Mouse (Mus musculus) ES-E14 (cell line): ENCODE results near the gene Apod. TPM values are rescaled to one million over a fixed set of nuclear protein-coding genes. Genes with fewer than 3 reads are reported as not detected.

Source experiments
- DNase-seq: peaks from one replicate; pipeline ENCODE4 v3.0.0-alpha.2; 2013; ENCODE audit warnings: low read depth, low spot score
- H3K27ac ChIP-seq: 2 replicates; pipeline ENCODE4 v1.5.1; 2012; ENCODE audit warnings: low read depth, mild to moderate bottlenecking, low read length, moderate library complexity, mixed read lengths; ENCODE audit not compliant: poor library complexity, insufficient read depth, severe bottlenecking
- H3K36me3 ChIP-seq: 2 replicates; pipeline ENCODE4 v1.6.1; 2012; ENCODE audit warnings: mild to moderate bottlenecking, low read length, moderate library complexity, mixed read lengths; ENCODE audit not compliant: control insufficient read depth, poor library complexity, insufficient read depth, severe bottlenecking
- H3K4me1 ChIP-seq, 2 experiments: fragments of 150-350 bp in 1 of 2; sonication (generic) in 1 of 2; 2 replicates each; pipeline ENCODE4 v1.6.1; 2012; ENCODE audit warnings: low read length in 2 of 2, mild to moderate bottlenecking in 1 of 2, mixed read lengths in 1 of 2; ENCODE audit not compliant: control insufficient read depth in 2 of 2, insufficient read depth in 2 of 2, poor library complexity in 1 of 2
- H3K4me3 ChIP-seq, 2 experiments: fragments of 150-350 bp in 1 of 2; sonication (generic) in 1 of 2; 2 replicates each; pipeline ENCODE4 v1.5.1; 2012; ENCODE audit warnings: low read length in 2 of 2, low read depth in 1 of 2, mild to moderate bottlenecking in 1 of 2, mixed read lengths in 1 of 2; ENCODE audit not compliant: insufficient read depth in 1 of 2, poor library complexity in 1 of 2, severe bottlenecking in 1 of 2
- H3K9ac ChIP-seq: 2 replicates; pipeline ENCODE4 v1.6.1; 2012; ENCODE audit warnings: low read depth, mild to moderate bottlenecking, low read length, mixed read lengths; ENCODE audit not compliant: poor library complexity, insufficient read depth, severe bottlenecking
- H3K9me3 ChIP-seq: fragments of 150-350 bp; sonication (generic); 2 replicates; pipeline ENCODE4 v1.6.1; 2012; ENCODE audit warnings: low read depth, mild to moderate bottlenecking, low read length; ENCODE audit not compliant: control insufficient read depth, insufficient read depth
- CHD2 ChIP-seq: IDR thresholded peaks from 2 replicates; pipeline ENCODE4 v1.6.1; 2014; ENCODE audit warnings: mild to moderate bottlenecking, low read depth, low read length, inconsistent platforms
- HCFC1 ChIP-seq: IDR thresholded peaks from 2 replicates; pipeline ENCODE4 v1.6.1; 2012; ENCODE audit warnings: low read length, inconsistent platforms, borderline replicate concordance; ENCODE audit not compliant: insufficient read depth
- MAFK ChIP-seq: IDR thresholded peaks from 2 replicates; pipeline ENCODE4 v1.6.1; 2014; ENCODE audit warnings: mild to moderate bottlenecking, low read depth, low read length, inconsistent platforms; ENCODE audit not compliant: insufficient read depth
- ZC3H11A ChIP-seq: IDR thresholded peaks from 2 replicates; pipeline ENCODE4 v1.6.1; 2012; ENCODE audit warnings: low read depth, mild to moderate bottlenecking, inconsistent platforms, low read length, borderline replicate concordance
- ZNF384 ChIP-seq: IDR thresholded peaks from 2 replicates; pipeline ENCODE4 v1.6.1; 2012; ENCODE audit warnings: low read depth, low read length, inconsistent platforms
- in situ Hi-C, 2 experiments: fragments of 600-800 bp; cut with MboI; formaldehyde crosslinking; loops; one replicate each; pipeline ENCODE4 v1.15.1; 2025; ENCODE audit warnings: low sequenced_read_pairs in 2 of 2, inconsistent platforms in 1 of 2; ENCODE audit not compliant: unreplicated experiment in 2 of 2
- total RNA-seq: library from RNA; depleted of rRNA; stranded (reverse); fragments of 300-350 nt; gene quantifications from 2 replicates; pipeline ENCODE4 v1.2.3, GENCODE M21; 2012

The Apod gene
- total RNA-seq, 1 experiment = 10.6 TPM

- no peaks in the 10 kb centered on the region for H3K9me3 ChIP-seq
- peaks cover 2 to 14% of the 10 kb centered on the region in 2 experiments; a peak in 2 of 4 replicates for H3K4me1 ChIP-seq
- in situ Hi-C loops = no loop called here
- H3K4me3 ChIP-seq = no peak overlapping the region
- H3K36me3 ChIP-seq = no peaks in the 10 kb centered on the region
- TF ChIP-seq ZNF384 (no peak), HCFC1 (no peak), CHD2 (no peak), MAFK (no peak), ZC3H11A (no peak)
- no peak overlapping the region for H3K9ac ChIP-seq
- DNase-seq = no peak
- no peak overlapping the region for H3K27ac ChIP-seq
Observed at GRCm38 (mm10) chr16:31278581-31278980, 36.0 kb downstream of the Apod start.

- Histone ChIP-seq H3K36me3 (no peaks in the 10 kb centered on the region), H3K4me1 (peaks cover 2 to 14% of the 10 kb centered on the region in 2 experiments; a peak in 2 of 4 replicates), H3K27ac (no peak overlapping the region), H3K9me3 (no peaks in the 10 kb centered on the region), H3K9ac (no peak overlapping the region), H3K4me3 (no peak overlapping the region)
- no peak for TF ChIP-seq ZNF384
- TF ChIP-seq CHD2 = no peak
- no peak for TF ChIP-seq ZC3H11A
- TF ChIP-seq MAFK = no peak
- no peak for TF ChIP-seq HCFC1
- in situ Hi-C loops = no loop called here
- DNase-seq = no peak
Observed at GRCm38 (mm10) chr16:31278081-31278480, 36.5 kb downstream of the Apod start.

- H3K4me1 ChIP-seq = peaks cover 2 to 14% of the 10 kb centered on the region in 2 experiments; a peak in 2 of 4 replicates
- no peaks in the 10 kb centered on the region for H3K36me3 ChIP-seq
- H3K4me3 ChIP-seq = peak overlapping the region in 1 of 2 experiments; percentile 28; a peak in 1 of 4 replicates
- H3K9me3 ChIP-seq = no peaks in the 10 kb centered on the region
- in situ Hi-C loops = no loop called here
- no peak for TF ChIP-seq ZNF384
- no peak for TF ChIP-seq ZC3H11A
- TF ChIP-seq MAFK = no peak
- no peak for TF ChIP-seq CHD2
- TF ChIP-seq HCFC1 = no peak
- H3K9ac ChIP-seq = no peak overlapping the region; the same call in 1 of the 2 replicates
- no peak overlapping the region for H3K27ac ChIP-seq
- DNase-seq = no peak
Observed at GRCm38 (mm10) chr16:31276962-31277361, 37.6 kb downstream of the Apod start.

GRCm38 (mm10) chr16:31276539-31276938, 38.1 kb downstream of the Apod start:
- H3K36me3 ChIP-seq = peaks cover 2% of the 10 kb centered on the region; the same call in 1 of the 2 replicates
- no peaks in the 10 kb centered on the region for H3K9me3 ChIP-seq
- TF ChIP-seq HCFC1 (no peak), CHD2 (no peak), ZC3H11A (no peak), MAFK (no peak), ZNF384 (no peak)
- DNase-seq = no peak
- peak overlapping the region; percentile 19; the same call in 1 of the 2 replicates for H3K9ac ChIP-seq
- peaks cover 2 to 14% of the 10 kb centered on the region in 2 experiments; a peak in 2 of 4 replicates for H3K4me1 ChIP-seq
- no peak overlapping the region for H3K27ac ChIP-seq
- H3K4me3 ChIP-seq = peak overlapping the region in 1 of 2 experiments; percentile 28; a peak in 2 of 4 replicates
- in situ Hi-C loops = no loop called here
